Mouse (Mus musculus): ENCODE data around the gene Pik3cb. TPM values are rescaled to one million over a fixed set of nuclear protein-coding genes. Genes with fewer than 3 reads are reported as not detected.

Pik3cb gene
- total RNA-seq, 4 experiments from 2014 or later: 18.7 to 22.3 (median 19.9) TPM

DNA sequence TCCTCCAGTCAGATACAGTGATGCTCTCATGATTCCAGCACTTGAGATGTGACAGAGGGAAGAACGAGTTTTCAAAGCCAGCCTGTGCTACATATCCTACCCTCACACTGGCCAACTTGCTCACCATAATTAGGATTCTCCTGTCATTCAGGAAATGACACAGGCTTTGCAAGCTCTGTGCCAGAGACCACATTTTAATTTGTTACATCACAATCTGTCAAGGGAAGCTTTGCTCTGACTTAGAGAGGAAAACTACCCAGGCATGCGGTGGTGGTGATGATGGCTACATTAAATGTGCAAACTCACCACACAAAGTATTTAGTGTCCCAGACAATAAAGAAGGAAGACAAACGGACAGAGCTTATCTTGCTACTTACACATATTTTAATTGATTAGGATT lies 59.1 kb downstream of the Pik3cb start:
- no peak for DNase-seq

DNA sequence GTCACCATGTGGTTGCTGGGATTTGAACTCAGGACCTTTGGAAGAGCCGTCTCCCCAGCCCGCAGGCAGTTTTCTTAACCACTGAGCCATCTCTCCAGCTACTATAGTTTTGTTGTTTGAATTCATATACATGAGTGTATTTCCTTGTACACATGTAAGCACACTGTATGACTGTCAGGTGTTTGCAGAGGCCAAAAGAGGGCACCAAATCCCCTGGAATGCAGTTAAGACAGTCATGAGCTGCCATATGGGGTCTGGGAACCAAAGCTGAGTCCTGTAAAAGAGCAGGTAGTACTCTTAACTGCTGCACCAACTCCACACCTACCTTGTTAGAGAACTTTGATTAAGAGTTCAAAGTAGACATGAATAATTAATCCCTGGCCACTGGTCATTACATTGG lies 59.8 kb downstream of the Pik3cb start:
- no peak for DNase-seq

DNA sequence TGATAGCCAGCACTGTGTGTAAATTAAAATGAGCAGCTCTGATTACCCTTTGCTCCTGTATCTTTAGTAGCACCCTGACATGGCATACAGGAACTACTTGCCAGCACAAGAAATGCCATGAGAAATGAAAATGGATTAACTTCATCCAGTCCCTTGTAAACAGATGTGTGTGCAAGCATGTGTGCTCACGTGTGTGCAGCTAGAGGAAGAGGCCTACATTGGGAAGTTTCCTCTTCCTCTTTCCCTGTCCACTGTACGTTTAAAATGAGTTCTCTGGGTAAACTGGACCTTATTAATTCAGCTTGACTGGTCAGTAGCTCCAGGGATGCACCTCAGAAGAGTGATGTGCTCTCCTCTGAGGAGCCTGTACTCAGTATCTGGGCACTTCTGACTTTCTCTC lies 66.0 kb downstream of the Pik3cb start:
- DNase-seq: no peak

DNA sequence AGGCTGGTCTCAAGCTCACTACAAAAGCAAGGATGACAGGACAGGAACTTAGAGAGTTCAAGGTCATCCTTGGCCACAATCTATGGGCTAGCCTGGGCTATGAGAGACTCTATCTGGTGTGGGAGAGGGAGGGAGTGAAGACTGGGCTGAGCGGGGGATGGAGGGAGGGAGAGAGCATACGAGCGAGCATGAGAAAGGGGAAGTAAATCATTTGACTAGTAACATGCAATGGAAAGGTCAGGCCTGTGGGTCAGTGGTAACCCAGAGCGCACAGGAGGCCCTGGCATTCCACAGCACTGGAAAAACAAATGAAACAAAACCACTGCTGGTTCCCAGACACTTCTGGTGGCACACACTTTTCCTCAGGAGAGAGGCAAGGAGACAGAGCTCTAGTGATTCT lies 67.9 kb downstream of the Pik3cb start:
- no peak for DNase-seq

DNA sequence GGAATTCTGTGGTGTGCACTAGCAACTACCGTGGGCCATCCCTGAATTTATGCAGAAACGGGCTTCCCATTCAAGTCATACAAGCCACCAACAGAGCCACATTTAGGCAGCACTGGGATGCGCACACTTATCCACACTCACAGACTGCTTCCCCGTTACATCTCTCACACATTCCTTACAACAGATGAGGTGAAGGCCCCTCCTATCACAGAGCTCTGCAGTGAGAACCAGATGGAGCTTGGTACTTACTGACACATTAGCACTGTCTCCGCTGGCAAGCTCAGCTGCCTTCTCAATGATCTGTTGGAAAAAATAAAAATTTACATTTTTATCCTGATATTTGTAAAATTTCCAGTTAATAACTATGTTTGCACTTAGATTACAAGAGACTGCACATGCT lies 75.1 kb downstream of the Pik3cb start:
- DNase-seq: no peak

DNA sequence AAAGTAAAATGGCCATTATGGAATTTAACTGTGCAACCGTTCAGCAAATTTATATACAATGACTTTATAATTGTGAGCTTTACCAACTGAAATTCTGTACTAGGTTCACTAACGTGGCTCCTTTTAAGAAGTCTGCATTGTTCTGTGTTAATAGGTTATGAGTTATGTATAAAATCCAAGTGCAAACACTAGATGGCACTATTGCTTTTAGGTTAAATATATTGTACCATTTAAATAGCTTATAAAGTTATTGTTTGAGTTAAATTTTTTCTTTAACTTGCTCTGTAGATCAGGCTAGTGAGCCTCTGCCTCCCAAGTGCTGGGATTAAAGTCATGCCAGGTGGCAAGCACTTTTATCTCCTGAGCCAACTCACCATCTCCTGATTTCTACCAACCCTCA lies 76.2 kb downstream of the Pik3cb start:
- no peak for DNase-seq

DNA sequence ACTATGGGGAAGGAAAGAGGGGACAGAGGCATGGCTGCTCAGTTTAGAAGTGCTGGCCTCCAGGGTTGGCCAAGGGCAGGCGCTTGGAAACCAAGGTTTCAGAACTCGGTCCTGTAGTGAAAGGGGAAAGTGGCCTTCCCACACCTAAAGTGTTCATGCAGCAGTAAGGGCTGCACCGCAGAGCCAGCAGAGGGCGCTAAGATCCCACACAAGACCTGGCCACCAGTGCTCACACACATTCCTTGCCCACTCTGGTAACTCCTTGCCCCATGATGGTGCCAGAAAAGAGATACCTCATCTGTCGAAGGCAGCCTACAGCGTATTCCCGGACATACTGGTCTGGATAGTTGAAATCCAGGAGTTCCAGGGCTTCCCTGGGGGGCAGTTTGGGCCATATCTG lies 77.9 kb downstream of the Pik3cb start:
- DNase-seq: peak; percentile 46

DNA sequence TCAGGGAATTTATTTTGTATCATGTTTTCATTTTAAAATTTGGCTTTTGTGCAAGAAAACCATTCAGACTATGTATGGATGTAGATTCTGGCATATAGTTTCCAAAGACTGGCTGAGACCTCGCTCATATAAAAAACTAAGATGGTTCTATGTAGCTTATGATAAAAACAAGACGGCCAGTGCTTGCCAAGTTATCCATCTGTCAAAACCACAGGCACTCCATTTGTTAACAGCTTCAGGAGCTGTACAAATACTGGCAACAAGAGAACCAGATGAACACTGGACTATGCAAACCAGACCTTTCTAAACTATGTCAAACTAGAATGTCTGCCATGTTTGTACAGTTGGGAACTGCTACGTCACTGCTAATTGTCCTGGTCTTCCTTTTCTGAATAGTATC lies 82.7 kb downstream of the Pik3cb start:
- DNase-seq: no peak

DNA sequence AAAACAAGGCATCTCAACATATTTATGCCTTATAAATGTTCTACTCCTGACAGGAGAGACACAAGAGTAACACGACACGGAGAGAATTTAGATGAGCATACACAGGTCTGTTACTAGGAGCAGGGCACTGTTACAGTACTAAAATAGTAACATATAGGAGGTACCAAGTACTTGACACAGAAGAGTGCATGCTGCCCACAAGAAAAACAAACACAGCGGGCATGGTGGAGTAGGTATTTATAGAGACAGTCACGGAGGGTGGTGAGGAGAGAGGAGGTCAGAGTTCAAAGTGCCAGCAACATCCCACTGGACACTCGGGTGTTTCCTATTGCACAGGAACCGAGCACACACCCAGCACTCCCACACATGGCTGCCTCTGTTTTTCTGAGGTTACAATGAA lies 90.7 kb downstream of the Pik3cb start:
- DNase-seq: no peak

DNA sequence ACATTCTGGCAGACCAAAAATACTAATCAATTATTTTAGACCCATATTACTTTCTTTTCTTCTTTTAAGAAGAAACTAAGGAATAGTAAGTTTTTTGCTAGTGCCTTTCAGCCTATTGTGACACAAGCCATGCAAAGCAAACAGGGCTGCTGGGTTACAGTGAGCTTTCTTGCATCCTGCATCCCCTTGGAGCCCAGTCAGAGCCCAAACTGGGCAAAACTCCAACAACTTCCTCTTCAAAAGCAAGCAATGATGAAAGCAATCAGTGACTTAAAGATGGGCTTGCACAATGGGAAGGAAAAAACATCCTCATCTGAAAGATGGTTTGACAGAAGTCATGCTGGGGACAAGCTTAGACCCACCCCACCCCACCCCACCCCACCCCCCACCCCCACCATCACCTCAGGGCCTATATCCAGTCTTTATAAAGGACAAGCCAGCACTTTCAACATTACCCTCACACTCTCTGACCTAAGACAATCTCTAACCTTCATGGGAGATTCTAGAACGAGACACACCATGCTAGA lies 91.6 kb downstream of the Pik3cb start:
- DNase-seq: no peak

DNA sequence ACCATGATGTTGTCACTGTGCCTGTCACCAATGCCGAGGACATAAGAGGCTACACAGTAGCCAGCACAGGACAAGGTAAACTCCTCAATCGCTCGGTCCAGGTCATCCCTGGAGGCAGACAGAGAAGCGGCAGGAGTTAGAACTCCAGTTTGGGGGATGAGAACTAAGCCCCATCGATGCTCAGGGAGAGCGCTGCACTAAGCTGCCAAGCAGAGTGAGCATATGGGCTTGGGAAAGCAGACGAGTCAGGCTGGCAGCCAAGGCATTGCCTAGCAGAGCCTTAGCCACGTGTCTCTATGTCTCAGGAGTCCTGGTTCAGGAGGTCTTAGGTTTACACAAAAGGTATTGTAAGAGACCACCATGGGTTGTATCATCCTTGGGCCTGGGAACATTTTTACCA lies 95.7 kb downstream of the Pik3cb start:
- DNase-seq: no peak

DNA sequence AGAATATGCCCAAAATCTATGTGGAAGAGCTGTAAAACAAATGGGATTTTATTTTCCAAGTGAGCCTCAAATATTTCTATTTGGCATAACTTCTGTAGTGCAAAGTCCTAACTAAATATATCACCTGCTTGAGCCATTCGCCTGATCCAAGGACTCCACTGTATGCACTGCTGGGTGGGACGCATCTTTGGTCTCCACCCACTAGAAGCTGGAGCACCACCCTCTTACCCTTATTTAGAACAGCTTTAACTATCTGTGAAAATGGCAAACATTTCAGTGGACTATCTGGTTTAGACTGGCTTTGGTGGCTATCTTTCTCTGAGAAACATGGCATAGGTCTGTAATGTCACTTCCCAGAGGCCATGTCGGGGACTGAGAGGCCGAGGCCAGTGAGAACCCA lies 97.8 kb downstream of the Pik3cb start:
- no peak for DNase-seq

DNA sequence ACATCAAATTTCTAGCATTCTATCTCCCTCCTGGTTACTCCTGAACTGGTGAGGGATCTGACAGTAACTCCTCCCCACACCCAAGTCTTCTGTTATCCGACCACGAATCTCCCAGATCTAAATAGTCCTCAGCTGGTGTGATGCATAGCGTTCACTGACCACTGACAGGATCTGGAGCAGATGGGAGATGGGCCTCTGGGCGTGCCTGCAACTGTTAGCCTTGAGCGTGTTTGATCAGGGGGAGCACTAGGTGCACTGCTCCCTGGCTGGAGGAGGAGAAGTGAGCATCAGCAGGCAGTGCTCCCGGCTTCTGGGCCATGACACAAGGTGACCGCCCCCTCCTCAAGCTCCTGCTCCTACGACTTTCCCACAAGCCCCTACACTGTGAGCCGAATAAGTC lies 98.4 kb downstream of the Pik3cb start:
- no peak for DNase-seq

DNA sequence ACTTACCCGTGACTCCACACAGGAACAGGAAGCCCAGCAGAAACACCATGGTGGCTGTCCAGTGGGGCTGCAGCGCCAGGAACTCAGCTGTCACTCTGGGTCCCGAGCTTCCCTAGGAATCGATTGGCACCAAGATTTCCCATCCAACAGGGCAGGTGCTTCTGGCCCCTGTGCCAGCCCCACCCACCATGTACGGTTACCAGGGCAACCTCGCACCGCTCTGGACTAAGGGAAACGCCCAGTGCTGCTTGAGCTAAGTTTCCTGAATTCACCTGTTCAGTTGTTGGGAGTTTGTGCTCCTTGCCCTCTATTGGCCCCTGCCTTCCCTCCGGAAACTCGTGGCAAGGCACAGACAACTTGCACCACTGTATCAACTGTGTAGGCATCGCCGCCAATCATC lies 104.8 kb downstream of the Pik3cb start, which contains the start of gene Gm1123:
Gm1123 (minus strand) TSS at position 141 of the 400 bp plus-strand sequence.
- DNase-seq: no peak

DNA sequence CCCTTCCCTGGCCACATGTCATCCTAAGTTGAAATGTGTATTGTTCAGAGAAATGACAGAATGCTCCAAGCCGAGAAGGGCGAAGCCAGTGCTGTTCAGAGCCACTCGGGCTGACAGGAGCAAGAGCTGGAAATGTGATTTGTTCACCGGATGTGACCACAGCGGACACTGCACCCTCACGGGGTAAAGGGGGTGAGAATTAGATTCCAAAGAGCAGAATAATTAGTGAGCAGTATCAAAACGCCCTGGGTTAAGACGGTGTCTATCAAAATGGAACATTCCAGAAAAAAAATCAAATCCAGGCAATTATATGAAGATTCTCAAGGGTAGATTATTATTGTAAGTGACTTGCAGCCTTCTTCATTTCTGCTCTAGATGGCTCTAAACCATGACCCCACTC lies 106.3 kb downstream of the Pik3cb start:
- DNase-seq: no peak

DNA sequence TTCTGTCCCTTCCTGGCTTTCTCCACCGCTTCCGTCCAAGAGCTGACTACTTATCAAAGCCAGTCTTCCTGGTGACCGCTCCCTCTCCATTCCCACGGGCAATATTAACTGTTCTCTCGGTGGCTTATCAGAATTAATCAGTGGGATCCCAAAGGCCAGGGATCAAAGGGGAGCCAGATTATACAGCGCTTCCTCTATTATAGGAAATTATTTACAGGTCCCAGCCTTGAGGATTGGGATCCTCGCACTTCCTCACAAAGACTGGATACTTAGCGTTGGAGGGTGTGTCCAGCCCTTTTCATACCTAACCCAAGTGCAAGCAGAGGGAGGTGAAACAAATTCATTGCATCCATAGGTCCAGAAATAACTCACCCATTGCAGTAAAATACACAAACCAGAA lies 108.4 kb downstream of the Pik3cb start:
- no peak for DNase-seq

DNA sequence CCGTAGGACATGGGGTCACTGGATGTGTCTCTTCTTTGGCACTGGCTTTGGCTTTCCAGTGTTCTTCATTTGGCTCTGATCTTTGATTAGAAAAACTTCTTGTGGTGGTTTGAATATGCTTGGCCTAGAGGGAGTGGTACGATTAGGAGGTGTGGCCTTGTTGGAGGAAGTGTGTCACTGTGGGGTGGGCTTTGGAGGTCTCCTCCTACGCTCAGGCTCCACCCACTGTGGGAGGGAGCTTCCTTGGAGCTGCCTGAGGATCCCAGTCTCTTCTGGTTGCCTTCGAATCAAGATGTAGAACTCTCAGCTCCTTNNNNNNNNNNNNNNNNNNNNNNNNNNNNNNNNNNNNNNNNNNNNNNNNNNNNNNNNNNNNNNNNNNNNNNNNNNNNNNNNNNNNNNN lies 118.7 kb downstream of the Pik3cb start:
- DNase-seq: no peak

DNA sequence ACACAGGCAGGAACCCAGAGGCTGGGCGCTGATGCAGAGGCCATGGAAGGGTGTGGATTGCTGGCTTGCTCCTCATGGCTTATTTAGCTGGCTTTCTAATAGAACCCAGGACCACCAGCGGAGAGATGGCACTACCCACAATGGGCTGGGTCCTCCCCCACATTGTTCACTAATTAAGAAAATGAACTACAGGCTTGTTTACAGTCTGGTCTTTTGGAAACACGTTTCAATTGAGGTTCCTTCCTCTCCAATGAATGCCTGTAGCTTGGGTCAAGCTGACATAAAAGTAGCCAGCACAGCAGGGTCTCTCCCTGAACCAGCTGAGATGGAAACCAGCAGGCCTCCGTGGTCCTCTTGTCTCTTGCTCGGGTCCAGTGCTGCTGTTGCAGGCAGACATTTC lies 119.3 kb downstream of the Pik3cb start:
- DNase-seq: no peak

DNA sequence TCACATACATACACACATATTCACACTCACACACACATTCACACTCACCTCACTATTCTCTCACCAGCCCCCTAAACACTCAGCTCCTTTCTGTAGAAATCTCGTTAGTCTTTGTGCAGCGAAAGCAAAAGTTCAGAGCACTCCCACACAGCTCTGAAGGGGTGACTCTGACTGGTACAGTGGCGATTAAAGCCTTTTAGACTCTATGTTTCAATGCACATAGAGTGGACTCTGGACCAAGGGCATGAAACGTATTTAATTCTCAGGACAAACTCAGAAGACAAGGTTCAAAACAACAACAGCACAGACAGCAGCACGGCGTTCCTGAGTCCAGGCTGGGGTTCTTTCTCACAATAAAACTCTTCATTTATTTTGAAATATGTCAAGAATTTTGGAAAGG lies 122.7 kb downstream of the Pik3cb start:
- DNase-seq: no peak

DNA sequence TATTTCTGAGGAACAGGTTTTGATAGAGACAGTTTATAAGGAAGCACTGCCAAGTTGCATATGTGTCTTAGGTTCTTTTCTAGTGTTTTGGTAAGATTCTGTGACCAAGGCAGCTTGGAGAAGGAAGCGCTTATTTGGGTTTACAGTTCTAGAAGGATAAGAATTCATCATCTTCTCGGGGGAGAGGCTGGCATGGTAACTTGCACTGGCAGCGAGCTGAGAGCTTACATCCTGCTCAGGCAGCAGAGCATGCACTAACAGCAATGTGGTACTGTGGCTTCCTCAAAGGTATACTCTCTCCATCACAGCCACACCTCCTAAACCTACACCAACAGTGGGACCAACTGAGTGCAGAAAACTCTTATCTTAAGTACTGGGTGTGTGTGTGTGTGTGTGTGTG lies 123.7 kb downstream of the Pik3cb start:
- DNase-seq: no peak

DNA sequence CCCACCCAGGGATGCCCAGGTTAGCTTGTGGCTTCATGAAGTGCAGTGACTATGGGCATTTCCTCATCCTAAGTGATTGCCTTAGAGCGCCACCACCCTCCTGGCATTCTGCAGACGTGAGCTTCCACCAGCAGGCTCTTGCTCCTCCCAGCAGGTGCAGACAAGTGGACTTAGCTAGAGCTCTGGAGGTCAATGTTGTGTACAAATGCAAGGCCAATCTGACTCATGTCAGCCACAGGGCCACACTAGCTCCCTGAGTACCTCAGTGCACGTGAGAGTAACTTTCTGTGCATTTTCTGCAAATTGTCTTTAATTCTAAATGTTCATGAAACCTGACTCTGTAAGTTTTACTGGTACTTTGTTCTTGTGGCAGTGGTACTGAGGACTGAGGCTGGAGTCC lies 124.1 kb downstream of the Pik3cb start:
- DNase-seq: peak; percentile 17

DNA sequence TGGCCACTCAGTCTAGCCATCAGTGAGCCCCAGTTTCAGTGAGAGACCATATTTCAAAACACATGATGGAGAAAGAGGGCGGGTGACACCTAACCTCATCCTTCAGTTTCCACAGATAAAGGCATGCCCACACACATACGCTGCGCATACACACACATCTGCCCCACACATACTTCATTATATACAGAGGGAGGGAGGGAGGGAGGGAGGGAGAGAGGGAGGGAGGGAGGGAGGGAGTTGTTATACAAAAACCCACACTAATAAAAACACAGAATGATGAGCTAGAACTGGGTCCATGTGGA lies 130.6 kb downstream of the Pik3cb start:
- no peak for DNase-seq

DNA sequence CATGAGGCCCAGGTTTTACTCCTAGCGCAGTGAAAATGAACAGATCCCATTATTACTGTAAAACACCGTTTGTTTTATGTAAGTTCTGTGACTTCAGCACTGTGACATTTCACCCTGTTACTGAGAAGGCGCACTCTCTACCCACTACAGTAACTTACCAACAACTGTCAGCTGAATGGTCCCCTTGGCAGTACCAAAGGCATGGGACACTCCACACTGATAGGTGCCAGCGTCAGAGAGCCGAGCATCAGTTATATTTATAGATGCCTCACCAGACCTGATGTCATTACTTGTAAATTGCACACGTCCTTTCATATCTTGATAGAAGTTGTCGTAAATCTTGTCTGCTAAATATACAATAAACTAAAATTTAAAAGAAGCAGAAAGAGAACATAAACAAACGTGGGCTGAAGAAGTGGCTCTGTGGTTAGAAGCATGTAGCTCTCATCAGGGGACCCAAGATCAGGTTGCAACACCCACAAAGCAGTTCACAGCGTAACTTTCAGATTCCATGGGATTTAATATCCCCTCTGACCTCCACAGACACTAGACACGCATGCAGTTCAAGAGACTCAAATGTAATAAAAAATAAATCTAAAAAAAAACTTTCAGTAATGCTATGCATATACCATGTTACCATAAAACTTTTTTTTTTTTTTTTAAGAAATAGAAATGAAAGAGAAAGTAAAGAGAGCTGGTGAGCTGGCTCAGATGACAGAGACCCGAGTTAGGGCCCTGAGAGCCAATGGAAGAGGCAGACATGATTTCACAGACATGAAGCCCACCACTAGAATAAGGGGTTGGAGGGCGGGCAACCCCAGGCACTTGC lies 131.1 kb downstream of the Pik3cb start:
- DNase-seq: no peak

DNA sequence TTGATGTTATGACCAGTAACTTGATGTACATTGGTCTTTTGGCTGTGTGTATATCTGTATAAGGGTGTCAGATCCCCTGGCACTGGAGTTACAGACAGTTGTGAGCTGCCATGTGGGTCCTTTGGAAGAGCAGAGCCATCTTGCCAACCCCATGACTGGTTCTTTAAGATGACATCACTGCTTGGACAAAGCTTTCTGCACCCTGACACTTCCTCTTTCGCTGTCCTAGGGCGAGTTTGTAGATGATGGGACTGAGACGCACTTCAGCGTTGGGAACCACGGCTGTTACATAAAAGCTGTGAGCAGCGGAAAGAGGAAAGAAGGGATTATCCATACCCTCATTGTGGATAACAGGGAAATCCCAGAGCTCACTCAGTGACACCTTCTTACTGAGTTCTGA lies 139.1 kb downstream of the Pik3cb start:
- no peak for DNase-seq

DNA sequence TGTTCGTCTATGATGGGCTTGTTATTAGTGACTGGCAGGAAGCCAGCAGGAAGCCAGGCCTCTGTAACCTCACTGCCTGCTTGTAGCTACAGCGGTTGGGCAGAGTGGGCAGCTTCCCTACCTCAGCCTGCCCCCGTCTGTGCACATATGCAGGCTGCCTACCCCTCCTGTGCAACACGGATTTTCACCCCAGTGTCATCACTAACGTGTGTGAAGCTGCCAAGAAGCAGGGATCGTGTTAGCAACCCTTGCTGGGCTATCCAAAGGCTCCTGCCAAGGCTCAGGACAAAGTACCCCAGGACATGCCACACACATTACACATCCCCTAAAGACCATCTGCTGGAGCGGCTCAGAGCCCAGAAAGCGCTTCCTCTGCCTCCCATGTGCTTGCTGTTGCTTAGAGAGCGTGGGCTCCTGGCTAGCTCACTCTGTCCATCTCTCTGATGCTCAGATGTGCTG lies 140.5 kb downstream of the Pik3cb start:
- no peak for DNase-seq

Data from adrenal gland, adult 8-10 months (tissue).